Mouse (Mus musculus): ENCODE measurements at regions not wholly inside any gene's neighbourhood (a gene's known extent, or its start where the extent isn't known, plus 50 kb on each side); places are given as distances from the start of the nearest gene placed in this dataset.

- no peak for DNase-seq (ENCODE audit: extremely low read depth, low read depth)
Measured at GRCm38 (mm10) chr6:66012675-66013074, 60.3 kb downstream of the 4930544G11Rik start.

DNA sequence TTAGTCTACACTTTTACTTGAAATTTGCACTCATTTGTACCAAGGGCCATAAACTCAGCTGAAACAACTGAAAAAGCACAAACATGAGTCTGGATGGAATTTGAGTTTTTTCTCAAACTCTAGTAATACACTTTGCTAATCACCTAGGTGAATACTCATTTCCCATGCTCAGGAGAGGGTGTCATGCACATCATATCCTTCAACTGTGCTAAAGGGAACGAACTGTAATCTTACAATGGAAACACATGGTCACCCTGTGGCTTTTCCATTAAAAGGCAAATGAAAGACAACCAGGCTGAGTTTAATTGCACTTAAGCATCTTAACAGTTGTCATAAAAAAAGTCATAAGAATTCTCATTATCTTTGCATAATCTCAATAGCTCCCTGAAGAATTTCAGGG lies 71.1 kb downstream of the 4930544G11Rik start:
- DNase-seq (ENCODE audit: extremely low read depth, low read depth) = no peak

DNA sequence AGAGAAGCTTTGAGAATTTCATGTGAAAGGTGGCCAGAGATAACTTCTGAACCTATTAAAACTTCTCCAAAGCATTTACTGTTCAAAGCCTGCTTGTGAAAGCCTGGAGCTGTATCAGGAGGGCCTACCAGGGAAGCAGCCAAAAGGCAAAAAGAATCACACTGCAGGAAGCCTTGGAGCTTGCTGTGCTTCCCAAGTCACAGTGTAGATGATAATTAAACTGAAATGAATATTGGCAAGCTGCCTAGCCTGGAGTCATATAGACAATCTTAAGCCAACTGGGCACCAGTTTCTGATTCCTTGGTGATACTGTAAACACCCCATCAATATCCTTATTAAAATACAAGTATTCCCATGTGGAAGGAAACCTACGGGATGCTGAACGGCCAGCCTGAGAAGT lies 84.4 kb downstream of the 4930544G11Rik start:
- no peak for DNase-seq (ENCODE audit: extremely low read depth, low read depth)

- no peak for DNase-seq (ENCODE audit: extremely low read depth, low read depth)
Measured at GRCm38 (mm10) chr6:66051852-66052251, 99.4 kb downstream of the 4930544G11Rik start.

- DNase-seq (ENCODE audit: extremely low read depth, low read depth) = peak; percentile 46
Measured at GRCm38 (mm10) chr6:66052386-66052785, 100.0 kb downstream of the 4930544G11Rik start.

- no peak for DNase-seq (ENCODE audit: extremely low read depth, low read depth)
Measured at GRCm38 (mm10) chr6:66053197-66053596, 100.8 kb downstream of the 4930544G11Rik start.

DNA sequence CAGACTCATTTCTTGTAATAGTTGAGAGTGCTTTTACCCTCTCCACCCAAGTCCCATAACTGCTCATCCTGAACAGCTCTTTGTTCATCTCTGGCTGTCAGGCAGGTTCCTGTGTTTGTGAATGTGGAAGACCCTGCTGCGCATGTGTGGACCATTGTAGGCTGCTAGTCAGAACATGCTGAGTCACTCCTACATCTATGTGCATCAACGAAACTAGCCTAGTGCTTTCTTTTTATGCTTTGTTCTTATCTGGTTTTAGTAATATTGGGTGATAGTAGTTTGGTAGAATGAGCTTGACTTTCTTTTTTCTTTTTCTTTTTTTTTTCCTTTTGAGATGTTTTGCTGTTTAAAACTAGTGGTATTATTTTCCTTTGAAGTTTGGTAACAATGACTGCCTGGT lies 116.5 kb downstream of the 4930544G11Rik start:
- DNase-seq (ENCODE audit: extremely low read depth, low read depth) = peak; percentile 7

DNA sequence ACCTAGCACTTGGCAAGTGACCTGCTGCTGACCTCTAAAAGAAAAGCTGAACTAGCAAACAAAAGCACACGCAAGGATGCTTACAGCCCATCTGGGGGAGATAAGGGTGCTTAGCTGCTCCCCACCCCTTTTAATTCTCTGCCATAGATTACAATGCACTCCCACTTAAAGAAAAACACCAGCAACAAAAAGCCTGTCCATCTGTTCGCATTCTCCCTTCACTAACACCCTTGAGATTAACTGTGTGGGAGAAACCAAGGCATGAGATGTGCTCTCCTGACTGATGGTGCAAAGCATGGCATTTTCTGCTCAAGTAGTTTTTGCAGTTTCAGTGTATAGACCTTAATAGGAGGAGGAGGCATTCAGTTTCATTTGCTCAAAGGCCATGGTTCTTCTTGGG lies 125.0 kb downstream of the 4930544G11Rik start:
- no peak for DNase-seq (ENCODE audit: extremely low read depth, low read depth)

- no peak for DNase-seq (ENCODE audit: extremely low read depth, low read depth)
Measured at GRCm38 (mm10) chr6:66078769-66079168, 126.4 kb downstream of the 4930544G11Rik start.

DNA sequence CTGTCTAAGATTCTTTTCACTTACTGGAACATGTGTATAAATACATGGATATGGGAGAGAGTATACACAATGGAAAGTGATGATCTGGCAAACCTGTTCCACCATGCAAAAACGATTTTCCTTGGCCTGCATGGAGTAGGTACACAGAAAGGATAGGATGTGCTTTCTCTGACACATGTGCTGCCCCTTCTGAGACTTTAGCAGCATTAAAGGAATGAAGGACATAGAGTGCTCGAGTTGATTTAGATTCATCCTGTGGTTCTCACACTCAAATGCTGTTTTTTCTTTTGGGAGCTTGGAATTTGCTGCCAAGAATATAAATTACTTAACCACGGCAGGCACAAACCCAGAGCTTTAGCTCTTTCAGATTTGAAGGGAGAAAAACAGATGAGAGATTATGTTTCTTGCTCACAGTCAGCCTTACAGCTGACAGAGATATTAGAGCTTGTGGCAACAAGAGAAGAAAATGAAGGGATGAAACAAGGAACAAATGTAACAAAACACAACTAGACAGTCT lies 149.2 kb downstream of the 4930544G11Rik start:
- no peak for DNase-seq (ENCODE audit: extremely low read depth, low read depth)

DNA sequence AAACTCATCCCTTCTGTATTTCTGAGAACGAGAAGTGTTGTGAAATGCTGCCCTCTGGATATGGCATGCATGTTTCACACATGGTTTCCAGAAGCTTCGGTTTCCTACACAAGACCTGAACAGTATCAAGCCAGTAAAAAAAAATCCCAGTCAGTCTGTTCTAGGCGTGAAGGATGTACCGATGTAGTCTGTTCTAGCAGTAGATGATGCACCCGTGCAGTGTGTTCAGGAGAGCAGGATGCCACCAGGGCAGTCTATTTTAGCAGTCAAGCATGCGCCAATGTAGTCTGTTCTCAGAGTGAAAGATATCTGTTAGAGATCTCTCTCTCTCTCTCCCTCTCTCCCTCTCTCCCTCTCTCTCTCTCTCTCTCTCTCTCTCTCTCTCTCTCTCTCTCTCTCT lies 162.0 kb downstream of the 4930544G11Rik start:
- no peak for DNase-seq (ENCODE audit: extremely low read depth, low read depth)

GRCm38 (mm10) chr6:66121479-66122183 lies 169.2 kb downstream of the 4930544G11Rik start:
- no peak for DNase-seq (ENCODE audit: extremely low read depth, low read depth)

DNA sequence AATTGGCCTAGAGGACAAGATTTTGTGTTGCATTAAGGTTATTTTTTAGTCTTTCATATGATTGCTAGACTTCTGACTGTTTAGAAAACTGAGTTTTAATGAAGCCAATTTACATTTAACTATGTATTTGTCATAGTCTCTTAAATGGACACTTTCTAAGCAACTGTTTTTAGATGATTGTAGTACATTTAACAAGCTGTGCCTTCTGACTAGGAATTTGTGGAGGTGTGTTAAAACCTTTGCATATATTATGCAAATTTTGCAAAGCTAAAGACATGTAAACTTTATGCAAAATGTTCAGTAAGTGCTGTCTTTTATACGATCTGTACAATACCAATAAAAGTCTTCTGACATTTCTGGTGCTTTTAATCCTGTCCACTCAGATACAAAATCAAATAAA lies 171.9 kb downstream of the 4930544G11Rik start:
- DNase-seq (ENCODE audit: extremely low read depth, low read depth) = no peak

DNA sequence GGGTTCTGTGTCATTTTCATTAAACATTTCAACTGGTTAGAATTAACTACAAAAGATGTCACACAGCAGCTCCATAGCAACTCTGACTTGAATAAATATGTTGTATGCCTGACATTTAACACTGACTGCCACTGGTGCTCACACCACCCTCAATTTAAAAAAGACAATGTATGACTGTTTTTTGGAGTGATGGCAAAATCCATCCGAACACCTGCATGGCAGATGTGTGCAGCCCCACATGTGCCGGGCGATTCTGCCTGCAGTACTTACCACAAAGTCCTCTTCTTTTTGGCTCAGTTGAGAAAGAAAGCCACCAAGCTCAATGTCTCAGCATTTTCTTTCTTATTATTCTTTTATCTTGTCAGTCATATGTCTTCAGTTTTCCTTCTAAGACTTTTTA lies 199.4 kb downstream of the 4930544G11Rik start:
- DNase-seq (ENCODE audit: extremely low read depth, low read depth) = no peak

DNA sequence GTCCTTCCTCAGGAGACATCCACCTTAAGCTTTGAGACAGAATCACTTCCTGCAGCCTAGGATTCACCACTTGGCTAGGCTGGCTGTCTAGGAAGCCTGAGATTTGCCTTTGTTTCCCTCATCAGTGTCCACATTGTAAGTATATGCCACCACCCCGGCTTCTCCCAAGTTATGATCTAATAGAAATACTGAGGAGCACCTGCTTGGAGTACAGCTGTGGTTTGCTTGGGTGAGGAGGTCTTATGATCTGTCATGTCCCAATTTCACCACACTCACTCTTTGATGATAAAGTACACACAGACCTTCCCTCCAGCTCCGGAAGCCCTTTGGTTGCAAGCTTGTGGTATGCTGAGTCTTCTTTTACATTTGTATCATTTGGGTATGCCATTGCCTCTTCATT lies 202.4 kb downstream of the 4930544G11Rik start:
- DNase-seq (ENCODE audit: extremely low read depth, low read depth) = no peak

GRCm38 (mm10) chr6:66160805-66161204 lies 208.4 kb downstream of the 4930544G11Rik start:
- DNase-seq (ENCODE audit: extremely low read depth, low read depth) = no peak

- no peak for DNase-seq (ENCODE audit: extremely low read depth, low read depth)
Measured at GRCm38 (mm10) chr6:66168913-66169312, 216.5 kb downstream of the 4930544G11Rik start.

GRCm38 (mm10) chr6:66197990-66198389 lies 245.6 kb downstream of the 4930544G11Rik start:
- no peak for DNase-seq (ENCODE audit: extremely low read depth, low read depth)

GRCm38 (mm10) chr6:66200136-66200790 lies 247.9 kb downstream of the 4930544G11Rik start:
- DNase-seq (ENCODE audit: extremely low read depth, low read depth) = no peak

GRCm38 (mm10) chr6:66206197-66206925 lies 254.0 kb downstream of the 4930544G11Rik start:
- DNase-seq (ENCODE audit: extremely low read depth, low read depth) = no peak

DNA sequence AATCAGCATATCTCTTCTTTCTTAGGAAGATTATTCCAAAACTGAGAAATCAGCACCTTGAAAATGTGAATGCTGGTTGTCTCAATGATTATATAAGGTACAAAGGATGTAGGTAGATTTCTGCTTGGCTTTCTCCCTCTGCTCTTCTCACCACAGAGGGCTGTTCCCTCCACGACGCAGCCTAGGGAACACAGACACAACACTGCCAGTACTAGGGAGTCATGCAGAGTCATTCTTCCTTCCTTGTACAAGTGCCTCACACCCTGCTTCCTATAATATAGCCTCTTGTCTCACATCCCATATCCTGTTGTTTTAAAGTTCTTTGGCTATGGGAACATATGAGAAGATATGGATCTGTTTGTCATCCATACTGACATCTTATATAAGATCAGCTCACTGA lies 265.1 kb downstream of the 4930544G11Rik start:
- no peak for DNase-seq (ENCODE audit: extremely low read depth, low read depth)
